Mouse (Mus musculus) midbrain, embryonic 14.5 days (tissue): ENCODE measurements around the gene Plpp2. TPM values are rescaled to one million over a fixed set of nuclear protein-coding genes. Genes with fewer than 3 reads are reported as not detected.
A peak's percentile ranks its signal among the peaks of the same experiment; 100 is the strongest.

ENCODE experiments used
- ATAC-seq: fragments of 200-750 bp; cut with Nextera tagmentation; 2 replicates; pipeline ENCODE4 v1.8.0; 2017; ENCODE audit warnings: moderate number of reproducible peaks, moderate library complexity; ENCODE audit not compliant: low FRiP score, low TSS enrichment
- DNase-seq: peaks from one replicate; pipeline ENCODE4 v3.0.0-alpha.2; 2015
- H3K27ac ChIP-seq: fragments of 300-500 bp; sonication (generic); replicated peaks from 2 replicates; pipeline ENCODE4 v1.5.1; 2014; ENCODE audit warnings: mild to moderate bottlenecking, low read depth, low read length, moderate library complexity
- H3K27me3 ChIP-seq: fragments of 300-500 bp; sonication (generic); 2 replicates; pipeline ENCODE4 v1.6.1; 2014; ENCODE audit warnings: low read length, control low read depth, mixed read lengths; ENCODE audit not compliant: control insufficient read depth, insufficient read depth
- H3K36me3 ChIP-seq: fragments of 300-500 bp; sonication (generic); 2 replicates; pipeline ENCODE4 v1.6.1; 2014; ENCODE audit warnings: low read length, control low read depth; ENCODE audit not compliant: control insufficient read depth, insufficient read depth
- H3K4me1 ChIP-seq: fragments of 300-500 bp; sonication (generic); 2 replicates; pipeline ENCODE4 v1.6.1; 2014; ENCODE audit warnings: mild to moderate bottlenecking, antibody characterized with exemption, low read length, control low read depth; ENCODE audit not compliant: control insufficient read depth, insufficient read depth
- H3K4me2 ChIP-seq: fragments of 300-500 bp; sonication (generic); 2 replicates; pipeline ENCODE4 v1.6.1; 2014; ENCODE audit warnings: mild to moderate bottlenecking, low read length, moderate library complexity
- H3K4me3 ChIP-seq: fragments of 300-500 bp; sonication (generic); replicated peaks from 2 replicates; pipeline ENCODE4 v1.5.1; 2014; ENCODE audit warnings: low read depth, low read length
- H3K9ac ChIP-seq: fragments of 300-500 bp; sonication (generic); replicated peaks from 2 replicates; pipeline ENCODE4 v1.6.1; 2014; ENCODE audit warnings: mild to moderate bottlenecking, low read length, moderate library complexity
- H3K9me3 ChIP-seq: fragments of 300-500 bp; sonication (generic); 2 replicates; pipeline ENCODE4 v1.6.1; 2016; ENCODE audit warnings: low read length, control low read depth, mixed read lengths; ENCODE audit not compliant: control insufficient read depth
- WGBS: fragments of 180-500 bp; shearing (Covaris S2); extraction: QIAGEN DNeasy Blood & Tissue Kit; methylation state at CpG from one replicate; pipeline ENCODE4 v1.1.7; 2014; 5-methylcytosine and 5-hydroxymethylcytosine counted together
- polyA plus RNA-seq: library from polyadenylated mRNA; unstranded; fragments of >200 nt; fragmentation: Nextera tagmentation; extraction: Ambion mirVana; gene quantifications from 2 replicates; pipeline ENCODE4 v1.2.1, GENCODE M21; 2014

The Plpp2 gene
- polyA plus RNA-seq, 1 experiment from 2014 or later, result 14.7 TPM

DNA sequence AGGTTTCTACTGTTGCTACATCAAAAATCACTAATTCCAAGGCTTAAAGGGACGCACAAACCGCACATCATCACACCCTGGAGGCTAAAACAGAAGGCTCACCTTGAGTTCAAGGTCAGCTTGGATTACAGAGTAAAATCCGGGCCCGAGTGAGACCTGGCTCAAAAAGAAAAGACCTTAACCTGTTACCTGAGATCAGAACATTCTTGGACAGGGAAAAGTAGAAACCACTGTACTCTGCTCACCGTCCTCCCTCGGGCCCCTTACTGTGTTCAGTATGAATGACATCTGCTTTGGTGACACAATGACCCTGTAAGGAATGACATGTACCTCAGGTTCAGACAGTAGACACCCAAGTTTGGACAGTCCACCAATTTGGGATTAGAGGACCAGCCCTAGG is 41.2 kb upstream of the Plpp2 start:
- no peak overlapping the region for H3K9ac ChIP-seq
- WGBS, result 93% methylated on average over 6 of the region's 6 CpGs
- H3K9me3 ChIP-seq, result no peaks in the 10 kb centered on the region
- H3K27ac ChIP-seq, result no peak overlapping the region
- no peaks in the 10 kb centered on the region for H3K36me3 ChIP-seq
- no peak overlapping the region for H3K4me3 ChIP-seq
- H3K4me1 ChIP-seq, result no peaks in the 10 kb centered on the region
- no peak overlapping the region for H3K4me2 ChIP-seq
- no peak for DNase-seq
- H3K27me3 ChIP-seq, result no peaks in the 10 kb centered on the region
- no peak for ATAC-seq

DNA sequence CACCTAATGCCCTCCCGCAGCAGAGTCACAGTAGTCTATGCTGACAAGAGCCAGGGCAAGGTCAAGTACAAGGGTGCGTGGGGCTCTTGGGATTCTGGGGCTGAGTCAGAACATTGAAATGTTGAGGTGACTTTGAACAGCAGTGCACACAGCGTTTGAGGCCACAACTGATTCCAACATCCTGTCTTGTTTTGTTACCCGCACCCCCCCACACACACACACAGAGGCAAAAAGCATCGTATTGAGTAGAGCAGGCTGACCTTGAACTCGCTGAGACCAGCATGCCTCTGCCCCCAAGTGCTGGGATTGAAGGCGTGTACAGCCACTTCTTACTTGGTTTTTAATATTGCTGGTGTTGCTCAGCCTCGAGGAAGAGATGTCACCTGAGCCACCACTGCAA is 40.8 kb upstream of the Plpp2 start:
- H3K4me3 ChIP-seq, result no peak overlapping the region
- no peak overlapping the region for H3K9ac ChIP-seq
- no peak overlapping the region for H3K4me2 ChIP-seq
- H3K27ac ChIP-seq, result no peak overlapping the region
- no peak for ATAC-seq
- H3K27me3 ChIP-seq, result no peaks in the 10 kb centered on the region
- 87% methylated on average over 8 of the region's 8 CpGs for WGBS
- no peak for DNase-seq
- H3K36me3 ChIP-seq, result no peaks in the 10 kb centered on the region
- H3K4me1 ChIP-seq, result no peaks in the 10 kb centered on the region
- no peaks in the 10 kb centered on the region for H3K9me3 ChIP-seq

DNA sequence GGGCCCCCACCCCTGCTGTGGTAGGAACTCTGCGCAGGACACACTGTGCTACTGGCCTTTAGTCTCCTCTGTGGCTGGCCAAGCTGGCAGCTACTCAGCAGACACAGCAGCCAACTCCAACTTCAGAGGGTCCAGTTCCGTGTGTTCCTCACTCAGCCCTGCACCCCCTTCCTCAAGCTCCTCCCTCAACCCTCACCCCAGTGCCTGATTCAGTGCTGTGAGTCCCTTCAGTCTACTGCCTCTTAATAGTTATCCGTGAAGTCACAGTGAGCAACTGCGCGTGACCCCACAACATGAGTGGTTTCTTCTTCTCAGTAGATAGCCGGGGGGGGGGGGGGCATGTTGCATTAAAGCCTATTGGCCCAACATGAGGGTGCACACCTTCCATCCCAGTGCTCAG is 40.0 kb upstream of the Plpp2 start:
- H3K4me2 ChIP-seq, result no peak overlapping the region
- no peaks in the 10 kb centered on the region for H3K27me3 ChIP-seq
- ATAC-seq (no peak), DNase-seq (no peak)
- 81% methylated on average over 6 of the region's 6 CpGs for WGBS
- H3K9ac ChIP-seq, result no peak overlapping the region
- no peaks in the 10 kb centered on the region for H3K36me3 ChIP-seq
- no peak overlapping the region for H3K4me3 ChIP-seq
- H3K27ac ChIP-seq, result no peak overlapping the region
- H3K9me3 ChIP-seq, result no peaks in the 10 kb centered on the region
- no peaks in the 10 kb centered on the region for H3K4me1 ChIP-seq

DNA sequence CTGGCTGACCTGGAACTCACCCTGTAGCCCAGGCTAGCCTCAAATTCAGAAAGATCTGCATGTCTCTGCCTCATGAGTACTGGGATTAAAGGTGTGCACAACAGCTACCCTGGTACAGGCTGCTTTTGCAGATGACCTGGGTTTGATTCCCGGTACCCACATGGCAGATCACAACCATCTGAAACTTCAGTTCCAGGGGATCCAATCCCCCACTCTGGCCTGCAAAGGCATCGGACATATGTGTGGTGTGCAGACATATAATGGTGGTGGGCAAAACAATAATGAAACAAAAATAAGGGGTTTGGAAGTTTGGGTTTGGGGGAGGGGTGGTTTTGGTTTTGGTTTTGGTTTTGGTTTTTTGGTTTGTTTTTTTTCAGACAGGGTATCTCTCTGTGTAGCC is 37.7 kb upstream of the Plpp2 start:
- Histone ChIP-seq H3K27me3 (no peaks in the 10 kb centered on the region), H3K9me3 (no peaks in the 10 kb centered on the region), H3K9ac (no peak overlapping the region), H3K4me2 (no peak overlapping the region), H3K27ac (no peak overlapping the region), H3K36me3 (no peaks in the 10 kb centered on the region), H3K4me3 (no peak overlapping the region), H3K4me1 (no peaks in the 10 kb centered on the region)
- 96% methylated on average over 2 of the region's 2 CpGs for WGBS
- ATAC-seq (no peak), DNase-seq (no peak)

DNA sequence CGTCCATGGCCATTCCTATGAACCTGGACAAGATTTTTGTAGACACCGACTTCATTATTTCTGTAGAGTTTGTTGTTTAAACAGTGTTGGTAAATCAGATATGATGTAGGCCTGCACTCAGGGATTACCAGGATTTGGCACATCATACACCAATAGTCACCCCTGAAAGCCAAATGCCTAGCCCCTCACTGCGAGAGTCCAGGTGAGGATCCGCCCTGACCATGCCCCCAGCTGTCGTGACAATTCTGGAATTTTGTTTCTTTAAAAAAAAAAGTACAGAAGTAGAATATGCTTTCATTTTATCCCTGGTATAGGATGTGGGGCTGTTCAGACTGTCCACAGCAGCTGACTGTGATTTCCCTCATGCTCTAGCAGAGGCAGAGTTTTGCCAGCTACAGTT is 36.3 kb upstream of the Plpp2 start:
- Histone ChIP-seq H3K9me3 (peaks cover under 1% of the 10 kb centered on the region; the same call in 1 of the 2 replicates), H3K27me3 (no peaks in the 10 kb centered on the region), H3K27ac (no peak overlapping the region), H3K36me3 (no peaks in the 10 kb centered on the region), H3K4me2 (no peak overlapping the region), H3K9ac (no peak overlapping the region), H3K4me1 (no peaks in the 10 kb centered on the region), H3K4me3 (no peak overlapping the region)
- no peak for ATAC-seq
- DNase-seq, result no peak
- 90% methylated on average over 5 of the region's 5 CpGs for WGBS

DNA sequence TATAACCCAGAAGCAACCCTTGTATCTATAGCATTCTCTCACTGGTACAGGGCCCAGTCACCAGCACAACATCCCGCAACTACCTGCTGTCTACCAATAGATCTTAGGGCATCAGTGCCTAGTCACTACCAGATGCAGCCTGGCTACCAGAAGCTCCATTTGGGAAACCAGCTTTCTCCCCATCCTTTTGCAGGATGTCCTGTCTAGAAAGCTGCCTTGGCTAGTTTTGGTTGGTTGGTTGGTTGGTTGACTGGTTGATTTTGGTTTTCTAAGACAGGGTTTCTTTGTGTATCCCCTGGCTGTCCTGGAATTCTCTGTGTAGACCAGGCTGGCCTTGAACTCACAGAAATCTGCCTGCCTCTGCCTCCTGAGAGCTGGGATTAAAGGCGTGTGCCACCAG is 26.1 kb upstream of the Plpp2 start:
- ATAC-seq, result no peak
- Histone ChIP-seq H3K36me3 (no peaks in the 10 kb centered on the region), H3K27ac (no peak overlapping the region), H3K4me2 (no peak overlapping the region), H3K4me1 (no peaks in the 10 kb centered on the region), H3K4me3 (no peak overlapping the region), H3K9me3 (peaks cover 4% of the 10 kb centered on the region; the same call in 1 of the 2 replicates), H3K9ac (no peak overlapping the region), H3K27me3 (no peaks in the 10 kb centered on the region)
- no peak for DNase-seq
- WGBS, result 84% methylated on average over 2 of the region's 2 CpGs

DNA sequence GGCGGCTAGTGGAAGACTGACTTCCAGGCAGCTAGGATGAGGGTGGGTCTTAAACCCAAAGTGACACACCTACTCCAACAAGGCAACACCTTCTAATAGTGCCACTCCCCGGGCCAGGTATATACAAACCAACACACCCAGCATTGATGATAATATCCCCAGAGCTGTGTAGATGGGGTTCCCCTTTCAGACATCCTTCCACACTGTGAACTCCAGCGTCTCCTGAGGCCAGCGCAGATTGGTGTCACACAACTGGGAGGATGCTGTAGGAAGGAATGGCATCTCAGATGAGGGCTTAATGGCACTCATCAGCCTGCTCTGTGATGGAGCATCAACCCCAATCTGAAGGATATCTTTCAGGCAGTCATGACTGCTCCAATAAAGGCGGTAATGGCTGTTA is 23.9 kb upstream of the Plpp2 start:
- Histone ChIP-seq H3K36me3 (no peaks in the 10 kb centered on the region), H3K9ac (no peak overlapping the region), H3K9me3 (no peaks in the 10 kb centered on the region), H3K27me3 (no peaks in the 10 kb centered on the region), H3K4me2 (no peak overlapping the region), H3K4me1 (peaks cover 12% of the 10 kb centered on the region), H3K4me3 (no peak overlapping the region), H3K27ac (no peak overlapping the region)
- ATAC-seq, result no peak
- DNase-seq, result no peak
- WGBS, result 94% methylated on average over 5 of the region's 5 CpGs

DNA sequence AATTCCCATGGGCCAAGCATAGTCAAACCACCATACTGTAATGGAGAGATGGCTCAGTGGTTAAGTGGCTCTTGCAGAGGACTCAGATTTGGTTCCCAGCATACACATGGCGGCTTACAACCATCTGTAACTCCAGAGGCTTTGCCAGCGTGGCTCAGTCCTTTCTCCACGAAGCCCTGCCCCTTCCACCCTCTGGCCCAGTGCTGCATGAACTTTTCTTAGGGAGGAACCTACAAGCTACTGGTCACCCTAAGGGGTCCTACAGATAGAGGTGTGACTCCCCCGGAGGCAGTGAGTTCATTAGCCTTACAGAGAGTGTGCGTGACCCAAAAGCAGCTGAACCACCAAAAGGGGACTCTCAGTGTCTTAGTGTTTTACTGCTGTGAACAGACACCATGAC is 23.4 kb upstream of the Plpp2 start:
- peaks cover 12% of the 10 kb centered on the region for H3K4me1 ChIP-seq
- H3K27me3 ChIP-seq, result no peaks in the 10 kb centered on the region
- no peak overlapping the region for H3K4me2 ChIP-seq
- DNase-seq (no peak), ATAC-seq (no peak)
- no peak overlapping the region for H3K9ac ChIP-seq
- H3K27ac ChIP-seq, result no peak overlapping the region
- 92% methylated on average over 5 of the region's 5 CpGs for WGBS
- no peaks in the 10 kb centered on the region for H3K9me3 ChIP-seq
- no peak overlapping the region for H3K4me3 ChIP-seq
- no peaks in the 10 kb centered on the region for H3K36me3 ChIP-seq

DNA sequence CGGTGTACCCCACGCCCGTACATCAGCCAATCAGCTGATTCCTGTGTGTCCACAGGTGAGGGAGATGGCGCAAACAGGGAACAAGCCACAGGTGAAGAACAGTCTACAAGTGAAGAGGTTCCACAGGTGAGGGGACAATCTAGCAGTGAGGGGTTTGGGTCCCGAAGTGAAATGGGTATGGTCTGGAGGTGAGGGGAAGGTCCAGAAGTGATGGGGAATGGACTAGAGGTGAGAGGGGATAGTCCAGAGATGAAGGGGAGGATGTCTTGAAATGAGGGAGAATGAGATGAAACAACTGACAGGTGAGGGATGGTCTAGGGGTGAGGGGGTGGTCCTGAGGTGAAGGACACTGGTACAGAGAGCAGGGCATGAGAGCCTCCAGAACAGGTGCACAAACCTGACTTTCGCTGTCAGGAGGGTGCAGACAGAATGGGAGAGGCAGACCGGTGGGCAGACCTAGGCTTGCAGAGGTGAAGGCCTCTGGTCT is 21.7 kb upstream of the Plpp2 start:
- WGBS, result 26% methylated on average over 7 of the region's 7 CpGs
- DNase-seq, result no peak
- H3K4me3 ChIP-seq, result peak overlapping the region; percentile 90
- H3K27me3 ChIP-seq, result no peaks in the 10 kb centered on the region
- peak overlapping the region; percentile 86 for H3K9ac ChIP-seq
- peaks cover 12% of the 10 kb centered on the region for H3K4me1 ChIP-seq
- peaks cover 5% of the 10 kb centered on the region; the same call in 1 of the 2 replicates for H3K36me3 ChIP-seq
- H3K4me2 ChIP-seq, result peak overlapping the region; percentile 89
- ATAC-seq, result no peak
- no peaks in the 10 kb centered on the region for H3K9me3 ChIP-seq
- H3K27ac ChIP-seq, result no peak overlapping the region
